Mouse (Mus musculus) liver, postnatal 0 days (tissue): ENCODE measurements around the gene AW209491. TPM values are rescaled to one million over a fixed set of nuclear protein-coding genes. Genes with fewer than 3 reads are reported as not detected.

Source experiments
- ATAC-seq: fragments of 200-750 bp; cut with Nextera tagmentation; 2 replicates; pipeline ENCODE4 v1.8.0; 2017; ENCODE audit warnings: mild to moderate bottlenecking, moderate library complexity
- DNase-seq: peaks from one replicate; pipeline ENCODE4 v3.0.0-alpha.2; 2016
- H3K27ac ChIP-seq: fragments of 300-500 bp; sonication (generic); 2 replicates; pipeline ENCODE4 v1.5.1; 2014; ENCODE audit warnings: antibody characterized with exemption, moderate library complexity, mild to moderate bottlenecking, low read depth
- H3K27me3 ChIP-seq: fragments of 300-500 bp; sonication (generic); 2 replicates; pipeline ENCODE4 v1.6.1; 2014; ENCODE audit warnings: low read length, control low read depth, mixed read lengths; ENCODE audit not compliant: insufficient read depth
- H3K36me3 ChIP-seq: fragments of 300-500 bp; sonication (generic); replicated peaks from 2 replicates; pipeline ENCODE4 v1.6.1; 2014; ENCODE audit warnings: mild to moderate bottlenecking, control low read depth, low read length, moderate library complexity, mixed read lengths; ENCODE audit not compliant: insufficient read depth
- H3K4me1 ChIP-seq: fragments of 300-500 bp; sonication (generic); 2 replicates; pipeline ENCODE4 v1.6.1; 2014; ENCODE audit warnings: antibody characterized with exemption, mild to moderate bottlenecking, control low read depth; ENCODE audit not compliant: insufficient read depth
- H3K4me2 ChIP-seq: fragments of 300-500 bp; sonication (generic); 2 replicates; pipeline ENCODE4 v1.6.1; 2014; ENCODE audit warnings: low read depth, mild to moderate bottlenecking, low read length, moderate library complexity, mixed read lengths
- H3K4me3 ChIP-seq: fragments of 300-500 bp; sonication (generic); 2 replicates; pipeline ENCODE4 v1.5.1; 2014; ENCODE audit warnings: low read depth, low read length
- H3K9ac ChIP-seq: fragments of 300-500 bp; sonication (generic); replicated peaks from 2 replicates; pipeline ENCODE4 v1.6.1; 2014; ENCODE audit warnings: mild to moderate bottlenecking, moderate library complexity
- H3K9me3 ChIP-seq: fragments of 300-500 bp; sonication (generic); 2 replicates; pipeline ENCODE4 v1.6.1; 2016; ENCODE audit warnings: mild to moderate bottlenecking, control low read depth, low read length, mixed read lengths
- CTCF ChIP-seq: sonication (generic); IDR thresholded peaks from 2 replicates; pipeline ENCODE4 v1.5.1; 2016; ENCODE audit warnings: antibody characterized with exemption, low read depth
- EP300 ChIP-seq: IDR thresholded peaks from 2 replicates; pipeline ENCODE4 v1.6.1; 2016; ENCODE audit warnings: antibody characterized with exemption, low read depth, mild to moderate bottlenecking
- WGBS: fragments of 180-500 bp; shearing (Covaris S2); extraction: QIAGEN DNeasy Blood & Tissue Kit; methylation state at CpG from one replicate; pipeline ENCODE4 v1.1.7; 2014; ENCODE audit not compliant: insufficient replicate concordance; 5-methylcytosine and 5-hydroxymethylcytosine counted together
- polyA plus RNA-seq: library from polyadenylated mRNA; unstranded; fragments of >200 nt; fragmentation: Nextera tagmentation; extraction: Ambion mirVana; gene quantifications from 2 replicates; pipeline ENCODE4 v1.2.1, GENCODE M21; 2015

The AW209491 gene
- 11.3 and 12.5 TPM in 2 replicates for polyA plus RNA-seq

DNA sequence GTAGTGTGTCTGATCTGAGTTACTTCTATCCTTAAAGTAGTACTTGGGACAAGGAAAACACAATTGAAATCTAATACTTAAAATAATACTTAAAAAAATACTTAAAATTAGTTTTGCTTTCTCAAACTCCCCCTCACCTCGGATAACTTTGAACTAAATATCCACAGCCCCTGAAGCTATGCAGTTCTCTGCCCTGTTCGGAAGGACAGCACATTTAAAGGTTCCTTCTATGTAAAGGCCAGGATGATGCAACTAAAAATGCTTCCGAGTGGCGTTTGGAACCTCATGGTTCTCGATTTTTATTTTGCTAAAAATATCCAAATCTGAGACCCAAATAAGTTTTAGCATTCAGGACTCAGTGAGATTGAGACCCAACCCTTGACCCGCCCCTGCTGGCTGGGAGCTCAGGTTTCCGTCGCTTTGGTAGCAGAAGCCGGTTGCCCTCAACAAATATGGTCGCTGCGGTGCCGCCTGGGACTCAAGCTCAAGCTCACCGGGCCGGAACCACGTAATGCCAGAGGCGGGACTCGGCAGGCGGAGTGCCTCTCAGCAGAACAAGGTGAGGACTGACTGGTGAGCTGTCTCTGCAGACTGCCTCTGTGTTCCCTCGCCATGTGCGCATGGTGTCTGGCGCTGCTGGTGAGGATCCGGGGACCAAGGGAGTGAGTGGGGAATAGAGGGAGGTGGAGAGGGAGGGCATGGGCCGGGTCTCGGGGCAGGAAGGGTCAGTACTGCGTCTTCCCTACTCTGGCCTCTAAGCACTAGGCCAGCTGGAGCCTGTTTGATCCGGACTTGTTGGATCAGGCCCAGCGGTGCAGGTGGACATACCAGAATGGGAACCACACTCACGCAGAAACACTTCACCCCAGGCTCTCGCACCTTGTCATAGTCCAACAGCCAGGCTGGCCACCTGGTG lies at the start of gene AW209491:
Gene AW209491 (plus strand): TSS at position 429 of the 916 bp plus-strand sequence.
- Histone ChIP-seq H3K9me3 (no peaks in the 10 kb centered on the region), H3K4me3 (peak within 1 kb of the TSS; percentile 68), H3K9ac (peak within 1 kb of the TSS; percentile 75), H3K4me2 (peak within 1 kb of the TSS; percentile 79), H3K27me3 (no peaks in the 10 kb centered on the region), H3K4me1 (peaks cover 10% of the 10 kb centered on the region), H3K36me3 (peaks cover 16% of the 10 kb centered on the region), H3K27ac (peak within 1 kb of the TSS; percentile 86)
- TF ChIP-seq EP300 (no peak), CTCF (no peak; the same call in 1 of the 2 replicates)
- 1% methylated on average over 29 of the region's 29 CpGs for WGBS
- DNase-seq, result peak; percentile 93
- ATAC-seq, result peak; percentile 98

DNA sequence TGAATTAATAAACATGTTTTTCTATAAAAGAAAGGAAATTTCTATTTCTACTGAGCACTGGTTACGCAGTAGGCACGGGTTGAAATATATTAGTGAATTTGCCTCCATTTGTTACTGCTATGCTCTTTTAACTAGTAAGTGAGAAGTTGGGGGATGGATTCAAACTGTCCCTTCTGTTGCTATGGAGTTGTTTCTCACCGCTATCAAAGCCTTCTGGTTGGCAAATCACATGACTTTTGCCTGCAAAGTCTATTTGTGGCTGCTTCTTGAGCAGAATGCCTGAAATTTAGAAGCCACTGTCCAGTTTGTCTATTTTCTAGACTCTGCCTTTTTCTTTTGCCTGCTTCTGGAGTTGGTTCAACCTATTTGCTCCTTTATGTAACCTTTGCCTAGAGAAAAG lies 49.6 kb upstream of the AW209491 start:
- TF ChIP-seq EP300 (no peak), CTCF (no peak)
- no peak overlapping the region for H3K4me2 ChIP-seq
- H3K9me3 ChIP-seq, result no peaks in the 10 kb centered on the region
- DNase-seq, result no peak
- H3K27ac ChIP-seq, result no peak overlapping the region
- H3K9ac ChIP-seq, result no peak overlapping the region
- H3K4me3 ChIP-seq, result no peak overlapping the region
- H3K36me3 ChIP-seq, result no peaks in the 10 kb centered on the region
- H3K4me1 ChIP-seq, result no peaks in the 10 kb centered on the region
- WGBS, result 61% methylated on average over 3 of the region's 3 CpGs
- no peak for ATAC-seq
- H3K27me3 ChIP-seq, result no peaks in the 10 kb centered on the region

DNA sequence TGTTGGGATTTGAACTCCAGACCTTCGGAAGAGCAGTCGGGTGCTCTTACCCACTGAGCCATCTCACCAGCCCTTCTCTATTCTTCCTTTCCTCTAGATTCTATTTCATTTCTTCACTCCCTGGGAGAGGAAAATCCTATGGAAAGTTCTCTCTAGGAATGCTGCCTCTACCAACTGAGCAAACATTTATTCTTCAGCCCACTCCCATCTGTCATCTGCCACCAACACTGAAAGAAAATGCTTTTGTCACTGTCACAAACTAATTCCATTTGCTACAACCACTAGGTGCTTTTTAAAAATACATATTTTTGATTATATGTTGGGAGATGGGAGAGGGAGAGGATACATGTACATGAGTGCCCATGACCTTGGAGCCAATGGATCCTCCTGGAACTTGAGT lies 27.2 kb upstream of the AW209491 start:
- Histone ChIP-seq H3K9ac (no peak overlapping the region), H3K27me3 (no peaks in the 10 kb centered on the region), H3K4me2 (no peak overlapping the region), H3K27ac (no peak overlapping the region), H3K9me3 (no peaks in the 10 kb centered on the region), H3K4me3 (no peak overlapping the region), H3K36me3 (no peaks in the 10 kb centered on the region), H3K4me1 (no peaks in the 10 kb centered on the region)
- 88% methylated on average over 2 of the region's 2 CpGs for WGBS
- ATAC-seq (no peak), DNase-seq (no peak)
- no peak for TF ChIP-seq CTCF
- no peak for TF ChIP-seq EP300

DNA sequence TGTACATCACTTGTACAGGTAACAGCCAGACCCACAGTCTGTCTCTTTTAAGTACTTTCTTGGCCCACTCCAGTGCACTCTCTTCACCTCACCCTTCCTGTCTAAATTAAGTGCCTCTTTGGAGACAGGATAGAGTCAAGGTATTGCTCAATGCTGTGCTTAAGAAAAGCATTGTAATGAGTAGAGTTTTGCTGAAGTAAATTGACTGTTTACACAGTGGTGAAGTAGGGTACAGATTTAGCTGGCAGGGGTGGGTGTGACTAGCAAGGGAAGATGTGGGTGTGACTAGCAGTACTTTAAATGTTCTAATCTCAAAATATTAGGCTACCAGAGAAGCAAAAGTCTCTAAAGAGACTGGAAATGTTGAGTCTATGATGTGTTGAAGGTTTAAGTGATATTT lies 22.3 kb upstream of the AW209491 start:
- Histone ChIP-seq H3K4me2 (no peak overlapping the region), H3K4me1 (no peaks in the 10 kb centered on the region), H3K9me3 (no peaks in the 10 kb centered on the region), H3K27me3 (no peaks in the 10 kb centered on the region), H3K9ac (no peak overlapping the region), H3K4me3 (no peak overlapping the region), H3K36me3 (peaks cover 13% of the 10 kb centered on the region), H3K27ac (no peak overlapping the region)
- DNase-seq (no peak), ATAC-seq (no peak)
- TF ChIP-seq EP300 (no peak), CTCF (no peak)

- peak overlapping the region; percentile 66 for H3K4me2 ChIP-seq
- ATAC-seq (peak; percentile 11), DNase-seq (no peak)
- no peaks in the 10 kb centered on the region for H3K9me3 ChIP-seq
- H3K4me3 ChIP-seq, result peak overlapping the region; percentile 98
- no peaks in the 10 kb centered on the region for H3K27me3 ChIP-seq
- peak overlapping the region; percentile 64 for H3K27ac ChIP-seq
- H3K36me3 ChIP-seq, result peaks cover 22% of the 10 kb centered on the region
- WGBS, result 6% methylated on average over 10 of the region's 10 CpGs
- peak overlapping the region; percentile 64 for H3K9ac ChIP-seq
- TF ChIP-seq CTCF (no peak), EP300 (no peak)
- H3K4me1 ChIP-seq, result peaks cover 5% of the 10 kb centered on the region
These were observed 17.5 kb upstream of the AW209491 start for GRCm38 (mm10) chr13:14612463-14612862.

GRCm38 (mm10) chr13:14612926-14613529 lies 16.9 kb upstream of the AW209491 start, which contains the start of the genes Mrpl32 and Psma2:
TSS of gene Mrpl32 (minus strand) at chr13:14613165.
TSS of gene Psma2 (plus strand) at chr13:14613240.
- Histone ChIP-seq H3K4me3 (peak within 1 kb of the TSS; percentile 98), H3K9ac (peak within 1 kb of the TSS; percentile 98), H3K27ac (peak within 1 kb of the TSS; percentile 96), H3K36me3 (peaks cover 25% of the 10 kb centered on the region), H3K27me3 (no peaks in the 10 kb centered on the region), H3K4me1 (peaks cover 5% of the 10 kb centered on the region), H3K4me2 (peak within 1 kb of the TSS; percentile 75), H3K9me3 (no peaks in the 10 kb centered on the region)
- ATAC-seq (peak; percentile 99), DNase-seq (peak; percentile 98)
- no peak for TF ChIP-seq EP300
- no peak for TF ChIP-seq CTCF
- under 1% methylated on average over 42 of the region's 42 CpGs for WGBS
